Mouse (Mus musculus) lung, postnatal 0 days (tissue): ENCODE data around the gene Cyp4a10.

ENCODE experiments used
- CTCF ChIP-seq: IDR thresholded peaks from 2 replicates; pipeline ENCODE4 v1.5.1; 2016; ENCODE audit warnings: antibody characterized with exemption, mild to moderate bottlenecking
- EP300 ChIP-seq: IDR thresholded peaks from 2 replicates; pipeline ENCODE4 v1.6.1; 2016; ENCODE audit warnings: antibody characterized with exemption, mild to moderate bottlenecking, control low read depth

DNA sequence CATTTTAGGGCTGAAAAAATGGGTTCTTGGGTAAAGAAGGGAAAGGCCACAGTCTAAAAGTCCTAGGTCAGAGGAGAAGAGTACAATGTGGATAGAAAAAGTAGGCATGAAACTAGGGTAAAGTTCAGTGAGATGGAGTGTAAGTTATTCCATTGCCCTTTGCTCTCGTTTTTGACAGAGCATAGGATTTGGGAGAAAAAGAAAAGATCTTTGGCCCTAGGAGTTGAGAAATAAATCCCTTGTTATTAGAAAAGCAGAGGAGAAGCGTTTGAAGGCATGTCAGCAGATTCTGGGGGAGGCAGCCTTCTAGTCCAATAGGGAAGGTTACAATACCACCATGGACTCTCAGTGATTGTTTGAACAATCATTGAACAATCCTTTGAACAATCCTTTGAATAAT, 37.4 kb downstream of the Cyp4a10 start:
- no peak for TF ChIP-seq CTCF
- no peak for TF ChIP-seq EP300
